Mouse (Mus musculus): Measurements from ENCODE around the gene Poln.

The Poln gene

GRCm38 (mm10) chr5:34119121-34119856 lies 50.0 kb downstream of the Poln start:
- DNase-seq (ENCODE audit: low spot score), result no peak

GRCm38 (mm10) chr5:34105681-34106080 lies 63.6 kb downstream of the Poln start:
- DNase-seq (ENCODE audit: low spot score), result no peak

- peak; percentile 43 for DNase-seq (ENCODE audit: low spot score)
Observed at GRCm38 (mm10) chr5:34097333-34097732, 71.9 kb downstream of the Poln start.

GRCm38 (mm10) chr5:34093021-34093420 lies 76.2 kb downstream of the Poln start:
- DNase-seq (ENCODE audit: low spot score), result no peak

- no peak for DNase-seq (ENCODE audit: low spot score)
Observed at GRCm38 (mm10) chr5:34032520-34032919, 136.7 kb downstream of the Poln start.

GRCm38 (mm10) chr5:34031022-34031421 lies 138.2 kb downstream of the Poln start:
- DNase-seq (ENCODE audit: low spot score), result no peak

GRCm38 (mm10) chr5:34030101-34030500 lies 139.1 kb downstream of the Poln start:
- DNase-seq (ENCODE audit: low spot score), result no peak

- DNase-seq (ENCODE audit: low spot score), result no peak
Observed at GRCm38 (mm10) chr5:34018968-34019367, 150.3 kb downstream of the Poln start.

GRCm38 (mm10) chr5:34014652-34015051 lies 154.6 kb downstream of the Poln start:
- no peak for DNase-seq (ENCODE audit: low spot score)

- DNase-seq (ENCODE audit: low spot score), result no peak
Observed at GRCm38 (mm10) chr5:34007392-34007941, 161.8 kb downstream of the Poln start.

- DNase-seq (ENCODE audit: low spot score), result no peak
Observed at GRCm38 (mm10) chr5:34006832-34007231, 162.4 kb downstream of the Poln start.

- DNase-seq (ENCODE audit: low spot score), result no peak
Observed at GRCm38 (mm10) chr5:34004618-34005017, 164.6 kb downstream of the Poln start.

- DNase-seq (ENCODE audit: low spot score), result no peak
Observed at GRCm38 (mm10) chr5:34002636-34003035, 166.6 kb downstream of the Poln start.

- no peak for DNase-seq (ENCODE audit: low spot score)
Observed at GRCm38 (mm10) chr5:34001401-34001800, 167.8 kb downstream of the Poln start.

GRCm38 (mm10) chr5:34000809-34001208 lies 168.4 kb downstream of the Poln start:
- DNase-seq (ENCODE audit: low spot score), result no peak

- no peak for DNase-seq (ENCODE audit: low spot score)
Observed at GRCm38 (mm10) chr5:33999466-34000090, 169.7 kb downstream of the Poln start.

- no peak for DNase-seq (ENCODE audit: low spot score)
Observed at GRCm38 (mm10) chr5:33998505-33998877, 170.8 kb downstream of the Poln start.

- DNase-seq (ENCODE audit: low spot score), result no peak
Observed at GRCm38 (mm10) chr5:33997829-33998504, 171.3 kb downstream of the Poln start.

- DNase-seq (ENCODE audit: low spot score), result no peak
Observed at GRCm38 (mm10) chr5:33997051-33997741, 172.1 kb downstream of the Poln start.

- no peak for DNase-seq (ENCODE audit: low spot score)
Observed at GRCm38 (mm10) chr5:33996694-33997045, 172.6 kb downstream of the Poln start.

- no peak for DNase-seq (ENCODE audit: low spot score)
Observed at GRCm38 (mm10) chr5:33995843-33996693, 173.2 kb downstream of the Poln start, which contains the start of gene Nat8l. Gene Nat8l (plus strand): TSS chr5:33995984.

Data from T-cell, adult 2 months (primary cell).